Mouse (Mus musculus) heart, embryonic 16.5 days (tissue): ENCODE measurements around the gene Wasf3. TPM values are rescaled to one million over a fixed set of nuclear protein-coding genes. Genes with fewer than 3 reads are reported as not detected.
"Not testable (repeated sequence)": the region's sequence is repeated elsewhere in the genome, so short reads cannot be mapped to it uniquely, and the experiment has no call there.

Experiments
- ATAC-seq: fragments of 200-750 bp; cut with Nextera tagmentation; replicated peaks from 2 replicates; pipeline ENCODE4 v1.8.0; 2017; ENCODE audit warnings: moderate number of reproducible peaks; ENCODE audit not compliant: insufficient read depth, low FRiP score; ENCODE audit errors: extremely low read depth
- H3K27ac ChIP-seq: fragments of 300-500 bp; sonication (generic); 2 replicates; pipeline ENCODE4 v1.5.1; 2014; ENCODE audit warnings: mild to moderate bottlenecking, low read length, control low read depth, moderate library complexity
- H3K27me3 ChIP-seq: fragments of 300-500 bp; sonication (generic); 2 replicates; pipeline ENCODE4 v1.6.1; 2014; ENCODE audit warnings: low read length, mixed read lengths; ENCODE audit not compliant: control insufficient read depth, insufficient read depth
- H3K36me3 ChIP-seq: fragments of 300-500 bp; sonication (generic); 2 replicates; pipeline ENCODE4 v1.6.1; 2014; ENCODE audit not compliant: control insufficient read depth, insufficient read depth
- H3K4me1 ChIP-seq: fragments of 300-500 bp; sonication (generic); 2 replicates; pipeline ENCODE4 v1.6.1; 2014; ENCODE audit warnings: low read length, mixed read lengths; ENCODE audit not compliant: control insufficient read depth, insufficient read depth
- H3K4me2 ChIP-seq: fragments of 300-500 bp; sonication (generic); 2 replicates; pipeline ENCODE4 v1.6.1; 2014; ENCODE audit warnings: low read depth, mild to moderate bottlenecking, control low read depth, low read length
- H3K4me3 ChIP-seq: fragments of 300-500 bp; sonication (generic); 2 replicates; pipeline ENCODE4 v1.5.1; 2014; ENCODE audit warnings: mild to moderate bottlenecking, control low read depth, low read length
- H3K9ac ChIP-seq: fragments of 300-500 bp; sonication (generic); 2 replicates; pipeline ENCODE4 v1.6.1; 2014; ENCODE audit warnings: low read length, control low read depth
- H3K9me3 ChIP-seq: fragments of 300-500 bp; sonication (generic); replicated peaks from 2 replicates; pipeline ENCODE4 v1.6.1; 2016; ENCODE audit warnings: low read length; ENCODE audit not compliant: control insufficient read depth
- WGBS: fragments of 180-500 bp; shearing (Covaris S2); extraction: QIAGEN DNeasy Blood & Tissue Kit; methylation state at CpG from one replicate; pipeline ENCODE4 v1.1.7; 2014; 5-methylcytosine and 5-hydroxymethylcytosine counted together
- polyA plus RNA-seq: library from polyadenylated mRNA; unstranded; fragments of >200 nt; fragmentation: Nextera tagmentation; extraction: Ambion mirVana; gene quantifications from 2 replicates; pipeline ENCODE4 v1.2.1, GENCODE M21; 2015

Wasf3 gene
- polyA plus RNA-seq, 1 experiment from 2014 or later: 0.33 TPM

DNA sequence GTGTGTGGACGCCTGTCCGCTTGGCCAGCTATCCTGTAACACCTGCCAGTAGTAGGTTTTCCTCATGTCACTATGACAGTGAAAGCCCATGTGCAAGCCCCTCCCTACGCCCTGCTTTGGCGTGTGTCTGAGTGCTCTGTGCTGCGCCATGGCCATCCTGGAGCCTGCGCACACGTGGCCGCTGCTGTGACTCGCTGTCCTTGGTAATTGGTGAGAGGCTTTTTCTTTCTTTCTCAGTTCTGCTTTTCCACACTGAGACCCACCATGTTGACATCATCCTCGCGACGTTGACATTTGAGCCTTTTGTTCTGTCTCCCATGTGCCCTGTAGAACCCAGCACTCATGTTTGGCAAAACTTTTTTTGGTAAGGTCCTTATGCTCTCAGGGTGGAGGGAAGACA is 87.0 kb downstream of the Wasf3 start:
- H3K27me3 ChIP-seq: no peaks in the 10 kb centered on the region
- no peaks in the 10 kb centered on the region for H3K9me3 ChIP-seq
- H3K27ac ChIP-seq: no peak overlapping the region
- no peaks in the 10 kb centered on the region for H3K4me1 ChIP-seq
- no peak for ATAC-seq
- no peaks in the 10 kb centered on the region for H3K36me3 ChIP-seq
- no peak overlapping the region for H3K4me3 ChIP-seq
- 81% methylated on average over 12 of the region's 12 CpGs for WGBS
- no peak overlapping the region for H3K9ac ChIP-seq
- no peak overlapping the region for H3K4me2 ChIP-seq

DNA sequence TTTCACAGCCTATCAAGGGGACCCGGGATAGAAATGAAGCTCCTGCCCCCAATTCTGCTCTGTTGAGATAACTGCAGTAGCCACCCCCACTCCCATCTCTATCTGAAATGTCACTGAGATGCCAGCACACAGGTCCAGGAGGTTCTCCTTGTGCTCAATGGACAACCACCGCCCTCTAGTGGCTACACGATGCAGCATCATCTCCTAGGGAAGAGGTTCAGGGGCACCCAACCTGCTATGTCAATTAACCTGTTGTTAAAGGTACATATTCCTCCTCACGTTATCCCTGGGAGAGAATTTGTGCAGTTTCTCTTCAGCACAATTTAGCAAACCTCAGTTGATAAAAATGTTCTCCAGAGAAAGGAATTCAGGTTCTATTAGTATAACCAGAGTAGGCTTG is 94.8 kb downstream of the Wasf3 start:
- not testable (repeated sequence) for H3K36me3 ChIP-seq, H3K27me3 ChIP-seq, H3K9me3 ChIP-seq, ATAC-seq, H3K4me1 ChIP-seq, H3K9ac ChIP-seq, H3K27ac ChIP-seq, H3K4me2 ChIP-seq, H3K4me3 ChIP-seq
- WGBS: 4% methylated on average over 4 of the region's 4 CpGs

DNA sequence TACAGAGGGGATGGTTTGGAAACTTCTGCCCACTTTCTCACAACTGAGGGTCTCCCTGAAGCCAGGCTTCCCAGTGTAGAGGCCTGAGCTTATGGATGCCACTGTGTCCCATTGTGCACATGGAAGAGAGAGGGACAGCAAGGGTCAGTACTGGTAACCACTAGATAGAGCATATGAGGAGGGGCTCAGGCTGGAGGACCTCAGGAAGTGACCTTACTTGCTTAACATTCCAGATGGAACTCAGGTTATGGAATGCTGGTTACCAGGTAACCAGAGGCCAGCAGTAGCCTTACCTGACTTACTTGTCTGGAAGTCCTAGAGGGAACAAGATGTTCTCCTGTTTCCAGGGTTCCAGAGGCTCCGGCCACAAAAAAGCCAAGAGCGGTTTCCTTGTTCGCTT is 96.9 kb downstream of the Wasf3 start, which contains the start of gene Gm6408:
Gm6408 (plus strand) TSS at position 301 of the 400 bp plus-strand sequence.
- H3K27me3 ChIP-seq, H3K4me2 ChIP-seq, H3K27ac ChIP-seq, H3K36me3 ChIP-seq, H3K9ac ChIP-seq, H3K4me1 ChIP-seq, H3K9me3 ChIP-seq, ATAC-seq, H3K4me3 ChIP-seq: not testable (repeated sequence)
- no CpG with 5 or more reads among the region's 3 CpGs for WGBS

DNA sequence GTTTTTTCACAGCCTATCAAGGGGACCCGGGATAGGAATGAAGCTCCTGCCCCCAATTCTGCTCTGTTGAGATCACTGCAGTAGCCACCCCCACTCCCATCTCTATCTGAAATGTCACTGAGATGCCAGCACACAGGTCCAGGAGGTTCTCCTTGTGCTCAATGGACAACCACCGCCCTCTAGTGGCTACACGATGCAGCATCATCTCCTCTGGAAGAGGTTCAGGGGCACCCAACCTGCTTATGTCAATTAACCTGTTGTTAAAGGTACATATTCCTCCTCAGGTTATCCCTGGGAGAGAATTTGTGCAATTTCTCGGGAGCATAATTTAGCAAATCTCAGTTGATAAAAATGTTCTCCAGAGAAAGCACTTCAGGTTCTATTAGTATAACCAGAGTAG is 104.2 kb downstream of the Wasf3 start:
- H3K9ac ChIP-seq, H3K4me2 ChIP-seq, H3K36me3 ChIP-seq, H3K9me3 ChIP-seq, H3K27ac ChIP-seq, H3K4me1 ChIP-seq, H3K4me3 ChIP-seq, ATAC-seq, H3K27me3 ChIP-seq: not testable (repeated sequence)
- 11% methylated on average over 3 of the region's 4 CpGs for WGBS

DNA sequence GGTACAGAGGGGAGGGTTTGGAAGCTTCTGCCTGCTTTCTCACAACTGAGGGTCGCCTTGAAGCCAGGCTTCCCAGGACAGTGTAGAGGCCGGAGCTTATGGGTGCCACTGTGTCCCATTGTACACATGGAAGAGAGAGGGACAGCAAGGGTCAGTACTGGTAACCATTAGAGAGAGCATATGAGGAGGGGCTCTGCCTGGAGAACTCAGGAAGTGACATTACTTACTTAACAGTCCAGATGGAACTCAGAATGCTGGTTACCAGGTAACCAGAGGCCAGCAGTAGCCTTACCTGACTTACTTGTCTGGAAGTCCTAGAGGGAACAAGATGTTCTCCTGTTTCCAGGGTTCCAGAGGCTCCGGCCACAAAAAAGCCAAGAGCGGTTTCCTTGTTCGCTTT is 106.3 kb downstream of the Wasf3 start, which contains the start of gene Gm6370:
Gm6370 (plus strand) TSS at position 301 of the 400 bp plus-strand sequence.
- H3K36me3 ChIP-seq, H3K27ac ChIP-seq, H3K27me3 ChIP-seq, H3K4me3 ChIP-seq, H3K9ac ChIP-seq, ATAC-seq, H3K4me1 ChIP-seq, H3K4me2 ChIP-seq, H3K9me3 ChIP-seq: not testable (repeated sequence)
- no CpG with 5 or more reads among the region's 5 CpGs for WGBS

DNA sequence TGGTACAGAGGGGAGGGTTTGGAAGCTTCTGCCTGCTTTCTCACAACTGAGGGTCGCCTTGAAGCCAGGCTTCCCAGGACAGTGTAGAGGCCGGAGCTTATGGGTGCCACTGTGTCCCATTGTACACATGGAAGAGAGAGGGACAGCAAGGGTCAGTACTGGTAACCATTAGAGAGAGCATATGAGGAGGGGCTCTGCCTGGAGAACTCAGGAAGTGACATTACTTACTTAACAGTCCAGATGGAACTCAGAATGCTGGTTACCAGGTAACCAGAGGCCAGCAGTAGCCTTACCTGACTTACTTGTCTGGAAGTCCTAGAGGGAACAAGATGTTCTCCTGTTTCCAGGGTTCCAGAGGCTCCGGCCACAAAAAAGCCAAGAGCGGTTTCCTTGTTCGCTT is 117.3 kb downstream of the Wasf3 start, which contains the start of gene 4930449I24Rik:
4930449I24Rik (plus strand) TSS at position 301 of the 400 bp plus-strand sequence.
- not testable (repeated sequence) for H3K4me3 ChIP-seq, ATAC-seq, H3K4me1 ChIP-seq, H3K9me3 ChIP-seq, H3K27ac ChIP-seq, H3K27me3 ChIP-seq, H3K9ac ChIP-seq, H3K4me2 ChIP-seq, H3K36me3 ChIP-seq
- no CpG with 5 or more reads among the region's 5 CpGs for WGBS

DNA sequence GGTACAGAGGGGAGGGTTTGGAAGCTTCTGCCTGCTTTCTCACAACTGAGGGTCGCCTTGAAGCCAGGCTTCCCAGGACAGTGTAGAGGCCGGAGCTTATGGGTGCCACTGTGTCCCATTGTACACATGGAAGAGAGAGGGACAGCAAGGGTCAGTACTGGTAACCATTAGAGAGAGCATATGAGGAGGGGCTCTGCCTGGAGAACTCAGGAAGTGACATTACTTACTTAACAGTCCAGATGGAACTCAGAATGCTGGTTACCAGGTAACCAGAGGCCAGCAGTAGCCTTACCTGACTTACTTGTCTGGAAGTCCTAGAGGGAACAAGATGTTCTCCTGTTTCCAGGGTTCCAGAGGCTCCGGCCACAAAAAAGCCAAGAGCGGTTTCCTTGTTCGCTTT is 129.0 kb downstream of the Wasf3 start, which contains the start of gene Gm3402:
Gm3402 (plus strand) TSS at position 301 of the 400 bp plus-strand sequence.
- ATAC-seq, H3K27me3 ChIP-seq, H3K27ac ChIP-seq, H3K36me3 ChIP-seq, H3K4me1 ChIP-seq, H3K9me3 ChIP-seq, H3K9ac ChIP-seq, H3K4me2 ChIP-seq, H3K4me3 ChIP-seq: not testable (repeated sequence)
- no CpG with 5 or more reads among the region's 5 CpGs for WGBS

Other genes starting within 250 kb of the Wasf3 start
- gene Gm5565, start 224.4 kb upstream of the Wasf3 start, polyA plus RNA-seq: not detected in 2 replicates
- not detected in 2 replicates for gene Gm6309, start 214.3 kb upstream of the Wasf3 start, polyA plus RNA-seq
- not detected in 2 replicates for gene 1700001J03Rik, start 199.7 kb upstream of the Wasf3 start, polyA plus RNA-seq
- 53.1 and 57.1 TPM in 2 replicates for gene Rnf6, start 163.4 kb upstream of the Wasf3 start, polyA plus RNA-seq
- 6.9 and 10.4 TPM in 2 replicates for gene Cdk8, start 153.8 kb upstream of the Wasf3 start, polyA plus RNA-seq
- gene Gm6408, start 97.0 kb downstream of the Wasf3 start, polyA plus RNA-seq: not detected in 2 replicates
- not detected in 2 replicates for gene Gm6370, start 106.4 kb downstream of the Wasf3 start, polyA plus RNA-seq
- not detected in 2 replicates for gene 4930449I24Rik, start 117.4 kb downstream of the Wasf3 start, polyA plus RNA-seq
- not detected in 2 replicates for gene Gm3402, start 129.1 kb downstream of the Wasf3 start, polyA plus RNA-seq
- gene Gm3404, start 140.8 kb downstream of the Wasf3 start, polyA plus RNA-seq: not detected in 2 replicates
- gene Gm3409, start 152.7 kb downstream of the Wasf3 start, polyA plus RNA-seq: not detected in 2 replicates
- not detected in 2 replicates for gene Gm3415, start 171.2 kb downstream of the Wasf3 start, polyA plus RNA-seq
- not detected in 2 replicates for gene Gpr12, start 200.3 kb downstream of the Wasf3 start, polyA plus RNA-seq